Mouse (Mus musculus): ENCODE measurements around the gene Pole2. TPM values are rescaled to one million over a fixed set of nuclear protein-coding genes. Genes with fewer than 3 reads are reported as not detected.

The Pole2 gene
- total and polyA plus RNA-seq, 3 experiments, result 14.4 to 89.5 (median 18.0) TPM

GRCm38 (mm10) chr12:69184342-69185295 is 43.4 kb downstream of the Pole2 start (continued):
- no peak for TF ChIP-seq GATA1 (IDR thresholded peaks at IDR 0.05; ENCODE audit: low read depth, low read length)
- no peak for TF ChIP-seq NRF1 (IDR thresholded peaks at IDR 0.05; ENCODE audit: insufficient read depth, low read depth, low read length, poor library complexity, severe bottlenecking)
- TF ChIP-seq JUND (IDR thresholded peaks at IDR 0.05; ENCODE audit: low read depth, low read length), result no peak
- TF ChIP-seq CTCF (IDR thresholded peaks at IDR 0.05 in 2 of 3, conservative IDR thresholded peaks at IDR 0.05 in 1 of 3; ENCODE audit: control insufficient read depth in 1 of 3, insufficient read depth in 1 of 3, low read depth in 2 of 3, low read length in 3 of 3, poor library complexity in 1 of 3, severe bottlenecking in 1 of 3), result no peak

- H3K4me1 ChIP-seq (ENCODE audit: control insufficient read depth in 1 of 2, insufficient read depth in 2 of 2, low read length in 2 of 2), result peaks cover 7 to 12% of the 10 kb centered on the region in 2 experiments
- H3K9ac ChIP-seq (ENCODE audit: control insufficient read depth, low read depth, low read length, poor library complexity, severe bottlenecking), result peak within 1 kb of the TSS; percentile 99
- H3K79me2 ChIP-seq (ENCODE audit: control insufficient read depth, insufficient read depth, low read length, poor library complexity), result peaks cover 48% of the 10 kb centered on the region
- peak within 1 kb of the TSS; percentile 96 to 99 for H3K4me3 ChIP-seq (ENCODE audit: control insufficient read depth in 1 of 2, insufficient read depth in 1 of 2, low read depth in 2 of 2, low read length in 2 of 2)
- no peaks in the 10 kb centered on the region for H3K9me3 ChIP-seq (replicated peaks; ENCODE audit: insufficient read depth, low read length)
- H3K27ac ChIP-seq (ENCODE audit: control insufficient read depth, low read depth, low read length), result peak within 1 kb of the TSS; percentile 84
- no peaks in the 10 kb centered on the region for H3K27me3 ChIP-seq (ENCODE audit: control insufficient read depth in 1 of 2, insufficient read depth in 2 of 2, low read length in 2 of 2)
- H3K36me3 ChIP-seq (ENCODE audit: control insufficient read depth in 1 of 2, insufficient read depth in 2 of 2, low read length in 2 of 2), result peaks cover 8 to 28% of the 10 kb centered on the region in 2 experiments
- peak; percentile 98 for DNase-seq (ENCODE audit: low read depth, low spot score)
- no peak for TF ChIP-seq MAZ (IDR thresholded peaks at IDR 0.05; ENCODE audit: low read depth, low read length)
- TF ChIP-seq EP300 (IDR thresholded peaks at IDR 0.05; ENCODE audit: low read depth in 1 of 2, low read length in 2 of 2), result no peak
- TF ChIP-seq RCOR1 (IDR thresholded peaks at IDR 0.05; ENCODE audit: low read depth, low read length), result no peak
- no peak for TF ChIP-seq USF2 (IDR thresholded peaks at IDR 0.05; ENCODE audit: borderline replicate concordance in 1 of 2, insufficient read depth in 1 of 2, low read depth in 1 of 2, low read length in 2 of 2)
- TF ChIP-seq BHLHE40 (IDR thresholded peaks at IDR 0.05; ENCODE audit: borderline replicate concordance, low read depth, low read length), result peak; percentile 32; the same call in 1 of the 2 replicates
- TF ChIP-seq USF1 (IDR thresholded peaks at IDR 0.05; ENCODE audit: low read depth, low read length), result no peak
- no peak for TF ChIP-seq ZKSCAN1 (IDR thresholded peaks at IDR 0.05; ENCODE audit: low read depth, low read length)
- peak; percentile 82 for TF ChIP-seq SIN3A (IDR thresholded peaks at IDR 0.05; ENCODE audit: low read length)
- TF ChIP-seq MEF2A (IDR thresholded peaks at IDR 0.05; ENCODE audit: extremely low read depth, insufficient replicate concordance, low read depth, low read length, poor library complexity, severe bottlenecking), result 0 out of 2 replicates have a peak, but pooled peaks have one; percentile 3
- no peak for TF ChIP-seq POLR2AphosphoS5 (IDR thresholded peaks at IDR 0.05; ENCODE audit: borderline replicate concordance, low read depth, low read length)
- peak; percentile 94 to 99 for TF ChIP-seq POLR2A (IDR thresholded peaks at IDR 0.05; ENCODE audit: control insufficient read depth in 1 of 2, insufficient read depth in 1 of 2, low read depth in 1 of 2, low read length in 2 of 2, poor library complexity in 1 of 2)
- TF ChIP-seq ZC3H11A (IDR thresholded peaks at IDR 0.05; ENCODE audit: low read depth, low read length), result no peak
- peak; percentile 97 for TF ChIP-seq NELFE (IDR thresholded peaks at IDR 0.05; ENCODE audit: low read depth, low read length)
- no peak; the same call in 1 of the 2 replicates for TF ChIP-seq CHD2 (IDR thresholded peaks at IDR 0.05; ENCODE audit: low read length)
- no peak for TF ChIP-seq GATA1 (IDR thresholded peaks at IDR 0.05; ENCODE audit: low read depth, low read length)
- TF ChIP-seq MAX (IDR thresholded peaks at IDR 0.05; ENCODE audit: low read length), result peak; percentile 61
- peak; percentile 17; the same call in 1 of the 2 replicates for TF ChIP-seq UBTF (IDR thresholded peaks at IDR 0.05; ENCODE audit: borderline replicate concordance, insufficient read depth, low read depth, low read length)
- peak; percentile 82 for TF ChIP-seq TCF12 (IDR thresholded peaks at IDR 0.05; ENCODE audit: low read depth, low read length)
- no peak for TF ChIP-seq ZNF384 (IDR thresholded peaks at IDR 0.05; ENCODE audit: low read depth, low read length)
- no peak for TF ChIP-seq SMC3 (IDR thresholded peaks at IDR 0.05; ENCODE audit: low read depth, low read length)
- peak; percentile 87 for TF ChIP-seq MYC (IDR thresholded peaks at IDR 0.05; ENCODE audit: low read depth, low read length)
- TF ChIP-seq JUND (IDR thresholded peaks at IDR 0.05; ENCODE audit: low read depth, low read length), result no peak
- no peak for TF ChIP-seq CHD1 (IDR thresholded peaks at IDR 0.05; ENCODE audit: low read depth, low read length)
- TF ChIP-seq NRF1 (IDR thresholded peaks at IDR 0.05; ENCODE audit: insufficient read depth, low read depth, low read length, poor library complexity, severe bottlenecking), result peak; percentile 28; the same call in 1 of the 2 replicates
- TF ChIP-seq ELF1 (IDR thresholded peaks at IDR 0.05; ENCODE audit: low read depth, low read length), result peak; percentile 90
- peak; percentile 88 for TF ChIP-seq POLR2AphosphoS2 (IDR thresholded peaks at IDR 0.05; ENCODE audit: low read length)
- TF ChIP-seq MYB (IDR thresholded peaks at IDR 0.05; ENCODE audit: low read depth, low read length), result no peak
- TF ChIP-seq ETS1 (IDR thresholded peaks at IDR 0.05; ENCODE audit: low read depth, low read length), result no peak
- peak; percentile 83 for TF ChIP-seq HCFC1 (IDR thresholded peaks at IDR 0.05; ENCODE audit: low read depth, low read length)
Measured at GRCm38 (mm10) chr12:69183583-69184308, 44.2 kb downstream of the Pole2 start, which contains the start of the genes Rpl36al and Mgat2. Rpl36al (minus strand) TSS chr12:69184083. Mgat2 (plus strand) TSS chr12:69184157.

All from MEL (cell line).